Mouse (Mus musculus): ENCODE measurements around the gene Rtn4r. TPM values are rescaled to one million over a fixed set of nuclear protein-coding genes. Genes with fewer than 3 reads are reported as not detected.
A peak's percentile ranks its signal among the peaks of the same experiment; 100 is the strongest.

The Rtn4r gene
- polyA plus RNA-seq, 1 experiment from 2014 or later, result 0.17 TPM

DNA sequence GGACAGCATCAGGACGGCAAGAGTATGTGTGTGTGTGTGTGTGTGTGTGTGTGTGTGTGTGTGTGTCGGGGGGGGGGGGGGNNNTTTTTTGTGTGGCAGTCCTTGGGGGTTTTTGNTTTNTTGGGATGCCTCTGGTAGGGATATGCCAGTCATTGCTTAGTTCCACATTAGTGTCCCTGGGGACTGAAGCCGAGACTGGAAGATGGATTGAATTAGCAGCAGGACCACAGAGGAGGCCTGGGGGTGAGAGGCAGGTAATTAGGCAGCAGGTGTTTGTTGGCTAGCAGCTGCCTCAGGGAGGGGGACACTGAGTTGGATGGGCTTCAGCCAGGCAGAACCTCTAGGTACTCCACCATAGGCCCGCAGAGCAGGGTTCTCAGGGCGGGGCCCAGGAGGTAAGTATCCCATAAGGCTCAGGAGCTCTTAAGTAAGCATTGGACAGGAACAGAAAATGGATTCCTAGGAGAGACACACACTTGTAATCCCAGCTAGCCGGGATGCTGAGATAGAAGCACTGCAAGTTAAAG is 18.0 kb downstream of the Rtn4r start:
- WGBS, result 71% methylated on average over 5 of the region's 6 CpGs
- TF ChIP-seq EP300 (IDR thresholded peaks at IDR 0.05) (no peak), CTCF (IDR thresholded peaks at IDR 0.05) (no peak)
- H3K9me3 ChIP-seq (ENCODE audit: low read length), result no peaks in the 10 kb centered on the region
- H3K27me3 ChIP-seq (replicated peaks; ENCODE audit: insufficient read depth, low read length), result no peaks in the 10 kb centered on the region
- no peak overlapping the region for H3K4me3 ChIP-seq (ENCODE audit: low read depth, low read length)
- no peak for DNase-seq (ENCODE audit: low spot score)
- ATAC-seq, result no peak
- no peaks in the 10 kb centered on the region for H3K36me3 ChIP-seq (ENCODE audit: insufficient read depth, low read length)
- no peak overlapping the region for H3K27ac ChIP-seq (ENCODE audit: low read length)
- H3K9ac ChIP-seq (replicated peaks; ENCODE audit: low read depth), result no peak overlapping the region
- no peak overlapping the region for H3K4me2 ChIP-seq (replicated peaks; ENCODE audit: low read depth, low read length)
- no peaks in the 10 kb centered on the region for H3K4me1 ChIP-seq (ENCODE audit: insufficient read depth, low read depth, low read length)

DNA sequence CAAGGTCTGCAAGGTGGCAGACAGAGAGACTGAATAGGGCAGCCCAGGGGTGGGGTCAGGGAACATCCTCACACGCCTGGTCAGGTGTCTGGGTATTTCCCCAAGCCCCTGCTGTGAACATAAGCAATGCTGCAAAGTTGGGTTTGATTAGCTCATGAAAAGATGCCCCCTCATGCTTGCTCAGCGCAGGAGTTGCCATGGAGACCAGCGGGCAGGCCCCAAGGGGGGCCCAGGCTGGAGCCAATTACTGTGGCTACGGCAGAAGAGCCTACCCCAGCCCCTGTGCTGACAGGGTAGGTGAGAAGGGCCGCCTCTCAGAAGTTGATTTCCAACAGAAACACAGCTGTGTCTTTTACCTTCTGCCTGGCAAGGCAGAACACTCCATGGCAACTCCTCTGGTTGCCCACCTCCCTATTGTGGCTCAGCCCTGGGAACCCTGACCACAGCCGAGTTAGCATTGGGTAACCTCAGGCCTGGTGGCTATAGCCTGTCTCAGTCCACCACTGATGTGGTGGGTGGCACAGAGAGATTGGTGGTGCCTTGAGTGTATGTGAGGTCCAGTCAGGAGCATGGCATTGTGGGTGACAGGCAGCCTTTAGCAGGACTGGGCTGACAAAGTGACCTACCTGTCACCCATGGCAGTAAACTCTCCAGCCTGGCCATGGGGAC is 20.9 kb downstream of the Rtn4r start:
- Histone ChIP-seq H3K9me3 (ENCODE audit: low read length) (no peaks in the 10 kb centered on the region), H3K36me3 (ENCODE audit: insufficient read depth, low read length) (no peaks in the 10 kb centered on the region), H3K4me1 (ENCODE audit: insufficient read depth, low read depth, low read length) (no peaks in the 10 kb centered on the region), H3K27me3 (replicated peaks; ENCODE audit: insufficient read depth, low read length) (no peaks in the 10 kb centered on the region), H3K27ac (ENCODE audit: low read length) (no peak overlapping the region), H3K9ac (replicated peaks; ENCODE audit: low read depth) (no peak overlapping the region), H3K4me2 (replicated peaks; ENCODE audit: low read depth, low read length) (no peak overlapping the region), H3K4me3 (ENCODE audit: low read depth, low read length) (no peak overlapping the region)
- ATAC-seq (no peak), DNase-seq (ENCODE audit: low spot score) (no peak)
- 28% methylated on average over 6 of the region's 6 CpGs for WGBS
- TF ChIP-seq CTCF (IDR thresholded peaks at IDR 0.05) (no peak), EP300 (IDR thresholded peaks at IDR 0.05) (no peak)

DNA sequence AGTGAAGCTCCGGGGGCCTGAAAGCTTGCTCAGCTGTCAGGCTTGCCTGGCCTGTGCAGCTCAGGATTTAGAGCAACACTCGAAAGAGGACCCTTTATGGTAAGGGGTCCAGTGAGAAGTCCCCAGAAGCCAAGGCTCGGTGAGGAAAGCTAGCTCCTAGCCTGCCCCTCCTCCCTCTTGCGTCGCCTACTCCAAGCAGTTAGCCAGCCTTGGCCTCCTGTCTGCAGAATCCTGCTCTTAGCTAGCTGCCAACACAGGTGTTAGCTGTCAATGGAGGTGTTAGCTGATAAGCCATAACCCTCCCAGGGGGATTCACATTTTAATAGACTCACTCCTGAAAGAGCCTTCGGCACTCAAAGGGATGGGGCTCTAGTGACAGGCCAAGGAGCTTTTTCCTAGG is 21.8 kb downstream of the Rtn4r start:
- H3K27me3 ChIP-seq (replicated peaks; ENCODE audit: insufficient read depth, low read length), result no peaks in the 10 kb centered on the region
- H3K4me2 ChIP-seq (replicated peaks; ENCODE audit: low read depth, low read length), result no peak overlapping the region
- no peaks in the 10 kb centered on the region for H3K9me3 ChIP-seq (ENCODE audit: low read length)
- H3K9ac ChIP-seq (replicated peaks; ENCODE audit: low read depth), result no peak overlapping the region
- H3K4me1 ChIP-seq (ENCODE audit: insufficient read depth, low read depth, low read length), result no peaks in the 10 kb centered on the region
- H3K36me3 ChIP-seq (ENCODE audit: insufficient read depth, low read length), result no peaks in the 10 kb centered on the region
- no peak overlapping the region for H3K4me3 ChIP-seq (ENCODE audit: low read depth, low read length)
- no peak for TF ChIP-seq CTCF (IDR thresholded peaks at IDR 0.05)
- no peak for TF ChIP-seq EP300 (IDR thresholded peaks at IDR 0.05)
- no peak overlapping the region for H3K27ac ChIP-seq (ENCODE audit: low read length)
- 45% methylated on average over 6 of the region's 6 CpGs for WGBS
- DNase-seq (ENCODE audit: low spot score), result no peak
- no peak for ATAC-seq

GRCm38 (mm10) chr16:18152189-18152588 is 24.7 kb downstream of the Rtn4r start:
- H3K9me3 ChIP-seq (ENCODE audit: low read length), result no peaks in the 10 kb centered on the region
- H3K36me3 ChIP-seq (ENCODE audit: insufficient read depth, low read length), result no peaks in the 10 kb centered on the region
- no peak overlapping the region for H3K9ac ChIP-seq (replicated peaks; ENCODE audit: low read depth)
- 85% methylated on average over 12 of the region's 12 CpGs for WGBS
- no peak overlapping the region for H3K27ac ChIP-seq (ENCODE audit: low read length)
- H3K27me3 ChIP-seq (replicated peaks; ENCODE audit: insufficient read depth, low read length), result no peaks in the 10 kb centered on the region
- ATAC-seq (no peak), DNase-seq (ENCODE audit: low spot score) (no peak)
- no peak overlapping the region for H3K4me3 ChIP-seq (ENCODE audit: low read depth, low read length)
- H3K4me2 ChIP-seq (replicated peaks; ENCODE audit: low read depth, low read length), result no peak overlapping the region
- H3K4me1 ChIP-seq (ENCODE audit: insufficient read depth, low read depth, low read length), result no peaks in the 10 kb centered on the region
- TF ChIP-seq CTCF (IDR thresholded peaks at IDR 0.05) (no peak), EP300 (IDR thresholded peaks at IDR 0.05) (no peak)

GRCm38 (mm10) chr16:18152769-18153445 is 25.5 kb downstream of the Rtn4r start:
- ATAC-seq, result no peak

DNA sequence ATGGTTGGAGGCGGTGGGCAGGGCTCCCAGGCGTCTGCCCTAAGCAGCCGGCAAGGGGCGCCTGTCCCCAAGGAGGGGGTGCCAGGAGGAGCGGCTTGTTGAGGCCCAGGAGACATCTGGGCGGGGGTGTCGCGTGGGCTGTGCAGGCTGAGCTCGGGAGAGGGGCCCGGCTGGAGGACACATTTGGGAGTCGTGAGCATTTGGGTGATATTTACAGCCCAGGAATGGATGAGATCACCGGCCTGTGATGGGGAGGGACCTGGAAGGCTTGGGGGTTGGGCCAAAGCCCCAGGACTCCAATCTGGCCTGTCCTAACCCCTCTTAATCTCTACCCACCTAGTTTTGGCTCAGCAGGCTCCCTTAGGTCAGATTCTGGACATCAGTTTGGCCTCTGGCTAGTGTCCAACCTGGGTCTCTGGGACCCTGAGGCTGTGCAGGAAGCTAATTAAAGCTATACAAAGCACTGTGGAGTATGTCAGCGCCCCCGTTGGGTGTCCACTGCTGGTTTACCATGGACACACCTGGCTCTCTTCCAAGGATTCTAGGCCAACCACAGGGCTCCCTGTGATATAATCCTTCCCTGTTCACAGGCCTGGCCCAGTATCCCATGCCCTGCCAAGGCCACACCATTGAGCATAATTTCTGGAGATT is 27.2 kb downstream of the Rtn4r start:
- TF ChIP-seq CTCF (IDR thresholded peaks at IDR 0.05) (peak; percentile 17), EP300 (IDR thresholded peaks at IDR 0.05) (no peak)
- Histone ChIP-seq H3K4me3 (ENCODE audit: low read depth, low read length) (no peak overlapping the region), H3K4me1 (ENCODE audit: insufficient read depth, low read depth, low read length) (no peaks in the 10 kb centered on the region), H3K36me3 (ENCODE audit: insufficient read depth, low read length) (no peaks in the 10 kb centered on the region), H3K9me3 (ENCODE audit: low read length) (no peaks in the 10 kb centered on the region), H3K27me3 (replicated peaks; ENCODE audit: insufficient read depth, low read length) (no peaks in the 10 kb centered on the region), H3K4me2 (replicated peaks; ENCODE audit: low read depth, low read length) (no peak overlapping the region), H3K9ac (replicated peaks; ENCODE audit: low read depth) (no peak overlapping the region), H3K27ac (ENCODE audit: low read length) (no peak overlapping the region)
- 30% methylated on average over 14 of the region's 14 CpGs for WGBS
- peak; percentile 14 for DNase-seq (ENCODE audit: low spot score)
- ATAC-seq, result peak; percentile 55

More at GRCm38 (mm10) chr16:18152769-18153445, 25.5 kb downstream of the Rtn4r start:
- Histone ChIP-seq H3K9ac (replicated peaks; ENCODE audit: low read depth) (no peak overlapping the region), H3K27me3 (replicated peaks; ENCODE audit: insufficient read depth, low read length) (no peaks in the 10 kb centered on the region), H3K36me3 (ENCODE audit: insufficient read depth, low read length) (no peaks in the 10 kb centered on the region), H3K4me2 (replicated peaks; ENCODE audit: low read depth, low read length) (no peak overlapping the region), H3K27ac (ENCODE audit: low read length) (no peak overlapping the region), H3K4me1 (ENCODE audit: insufficient read depth, low read depth, low read length) (no peaks in the 10 kb centered on the region), H3K9me3 (ENCODE audit: low read length) (no peaks in the 10 kb centered on the region), H3K4me3 (ENCODE audit: low read depth, low read length) (no peak overlapping the region)
- WGBS, result 85% methylated on average over 9 of the region's 9 CpGs
- DNase-seq (ENCODE audit: low spot score), result no peak
- no peak for TF ChIP-seq EP300 (IDR thresholded peaks at IDR 0.05)
- no peak for TF ChIP-seq CTCF (IDR thresholded peaks at IDR 0.05)
